Mouse (Mus musculus): Measurements from ENCODE around the gene Dnah1.
A peak's percentile ranks its signal among the peaks of the same experiment; 100 is the strongest.

Gene Dnah1

DNA sequence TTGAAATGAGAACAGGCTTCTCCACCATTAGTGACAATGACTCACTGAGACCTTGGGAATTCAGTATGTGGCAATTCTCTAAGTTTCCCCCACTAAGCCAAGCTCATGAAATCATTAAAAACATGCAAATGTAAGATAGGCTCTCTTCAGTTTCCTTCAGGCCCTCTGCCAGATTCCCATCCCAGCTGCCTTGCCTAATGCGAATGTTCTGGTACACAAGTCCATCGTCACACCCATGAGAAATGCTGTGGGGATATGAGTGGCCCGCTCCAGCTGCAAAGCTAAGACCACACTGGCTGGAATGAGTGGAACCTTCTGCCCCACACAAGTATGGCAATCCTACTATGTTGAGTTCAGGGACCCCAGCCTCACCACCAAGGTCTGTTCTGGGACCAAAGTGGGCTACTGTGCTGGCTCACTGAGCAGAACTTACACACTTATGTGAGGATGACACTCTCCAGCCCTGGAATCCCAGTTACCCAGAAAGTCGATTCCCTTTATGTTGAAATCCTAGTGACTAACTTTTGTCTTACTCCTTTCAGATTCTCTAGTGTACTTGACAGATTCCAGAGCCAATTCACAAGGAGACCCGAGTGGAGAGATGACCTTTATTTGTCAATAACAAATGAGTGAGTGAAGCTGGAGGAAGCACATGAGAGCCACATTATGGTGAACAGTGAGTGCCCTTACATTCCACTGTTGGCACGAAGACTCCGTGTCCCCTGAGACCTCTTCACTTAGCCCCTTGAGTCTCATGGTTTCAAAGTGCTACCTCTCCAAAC, 86.4 kb downstream of the Dnah1 start:
- no peak for DNase-seq (ENCODE audit: low read depth, low spot score)

DNA sequence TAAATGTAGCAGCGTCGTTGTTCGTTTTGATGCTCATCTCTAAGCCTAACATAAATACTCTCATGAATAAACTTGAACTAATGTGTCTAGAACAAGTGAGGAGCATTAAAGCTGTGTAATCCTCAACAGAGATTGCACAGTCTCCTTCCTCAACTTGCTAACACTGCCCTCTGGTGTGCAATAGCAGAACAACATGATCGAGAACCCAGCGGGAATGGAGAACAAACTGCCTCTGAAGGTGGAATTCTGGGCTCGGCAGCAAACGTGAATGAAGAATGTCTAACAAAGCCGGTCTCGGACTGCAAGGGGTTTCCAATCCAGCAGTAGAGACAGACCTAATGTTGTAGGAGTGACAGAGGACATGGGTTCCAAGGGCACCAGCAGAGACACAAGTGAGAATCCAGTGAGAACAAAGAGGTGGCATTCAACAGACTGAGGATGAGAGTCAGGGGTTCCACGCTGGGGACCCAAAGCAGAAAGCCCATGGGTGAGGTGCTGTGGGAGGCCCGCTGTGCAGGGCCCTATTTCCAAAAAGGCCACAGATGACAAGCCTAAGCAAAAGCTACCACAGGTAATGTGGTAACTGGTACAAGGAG, 89.6 kb downstream of the Dnah1 start:
- DNase-seq (ENCODE audit: low read depth, low spot score), result peak; percentile 71

- DNase-seq (ENCODE audit: low read depth, low spot score), result no peak
These were observed 90.4 kb downstream of the Dnah1 start for GRCm38 (mm10) chr14:31233070-31233995.

GRCm38 (mm10) chr14:31232404-31233069, 91.2 kb downstream of the Dnah1 start:
- DNase-seq (ENCODE audit: low read depth, low spot score), result no peak

DNA sequence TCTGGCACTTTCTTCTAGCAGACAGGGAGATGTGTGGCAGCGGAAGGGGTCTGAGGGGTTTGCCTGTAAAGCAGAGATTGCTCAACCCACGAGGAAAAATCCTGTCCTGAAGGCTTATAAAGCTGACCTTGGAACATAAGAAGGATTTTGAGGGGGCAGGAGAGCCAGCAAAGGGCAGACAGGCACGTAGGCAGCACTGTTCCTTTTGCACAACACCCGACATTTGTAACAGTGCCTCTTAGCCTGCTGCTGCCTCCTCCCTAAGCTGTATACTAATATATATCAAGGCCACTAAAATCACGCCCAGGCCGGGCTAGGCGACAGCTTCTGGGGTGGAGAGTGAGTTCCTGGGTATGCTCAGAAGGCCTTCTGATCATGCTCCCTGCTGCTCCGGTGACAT, 93.3 kb downstream of the Dnah1 start:
- no peak for DNase-seq (ENCODE audit: low read depth, low spot score)

GRCm38 (mm10) chr14:31228234-31228633, 95.5 kb downstream of the Dnah1 start:
- DNase-seq (ENCODE audit: low read depth, low spot score), result no peak

GRCm38 (mm10) chr14:31226978-31227377, 96.7 kb downstream of the Dnah1 start:
- no peak for DNase-seq (ENCODE audit: low read depth, low spot score)

GRCm38 (mm10) chr14:31217666-31218065, 106.0 kb downstream of the Dnah1 start, which contains the start of gene Sema3g:
TSS of gene Sema3g (plus strand) at chr14:31217860.
- DNase-seq (ENCODE audit: low read depth, low spot score), result no peak

DNA sequence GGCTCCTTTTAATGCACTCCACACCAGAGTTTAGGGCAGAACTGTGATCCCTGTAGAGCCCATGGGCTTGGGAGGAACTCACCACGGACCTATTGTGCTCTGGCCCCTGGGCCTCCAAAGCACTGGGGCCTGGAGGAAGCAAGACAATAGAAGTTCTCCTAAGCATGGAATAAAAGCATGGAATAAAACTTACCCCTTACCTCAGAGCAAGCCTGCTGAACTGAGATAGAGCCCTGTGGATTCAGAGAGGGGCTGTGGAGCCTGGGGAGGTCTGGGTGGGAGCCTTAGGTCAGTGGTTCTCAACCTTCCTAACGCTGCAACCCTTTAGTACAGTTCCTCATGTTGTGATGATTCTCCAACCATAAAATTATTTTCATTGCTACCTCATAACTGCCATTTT, 106.8 kb downstream of the Dnah1 start, which contains the start of gene Nisch:
TSS of gene Nisch (minus strand) at position 101 of the 400 bp plus-strand sequence.
- DNase-seq (ENCODE audit: low read depth, low spot score), result no peak

- DNase-seq (ENCODE audit: low read depth, low spot score), result peak; percentile 54
These were observed 108.3 kb downstream of the Dnah1 start for GRCm38 (mm10) chr14:31215157-31216002.

GRCm38 (mm10) chr14:31214684-31215083, 109.0 kb downstream of the Dnah1 start:
- DNase-seq (ENCODE audit: low read depth, low spot score), result no peak

DNA sequence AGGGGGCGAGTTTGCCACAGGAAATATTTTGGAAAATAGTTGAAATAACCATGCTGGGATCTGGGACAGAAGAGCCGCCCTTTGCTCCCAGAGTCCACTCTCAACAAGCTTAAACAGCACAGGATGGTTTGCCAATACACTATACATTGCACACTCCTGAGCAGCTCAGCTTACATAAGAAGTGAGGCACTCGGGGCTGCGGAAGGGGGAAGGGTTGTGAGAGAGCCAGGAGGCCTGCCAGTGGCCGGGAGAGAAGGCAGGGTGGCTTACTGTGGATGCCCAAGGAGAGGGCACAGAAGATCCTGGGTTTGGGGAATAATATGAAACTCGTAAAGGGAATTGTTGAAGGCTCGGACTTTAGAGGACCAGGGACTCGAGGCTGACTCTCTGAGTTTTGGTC, 109.8 kb downstream of the Dnah1 start:
- no peak for DNase-seq (ENCODE audit: low read depth, low spot score)

DNA sequence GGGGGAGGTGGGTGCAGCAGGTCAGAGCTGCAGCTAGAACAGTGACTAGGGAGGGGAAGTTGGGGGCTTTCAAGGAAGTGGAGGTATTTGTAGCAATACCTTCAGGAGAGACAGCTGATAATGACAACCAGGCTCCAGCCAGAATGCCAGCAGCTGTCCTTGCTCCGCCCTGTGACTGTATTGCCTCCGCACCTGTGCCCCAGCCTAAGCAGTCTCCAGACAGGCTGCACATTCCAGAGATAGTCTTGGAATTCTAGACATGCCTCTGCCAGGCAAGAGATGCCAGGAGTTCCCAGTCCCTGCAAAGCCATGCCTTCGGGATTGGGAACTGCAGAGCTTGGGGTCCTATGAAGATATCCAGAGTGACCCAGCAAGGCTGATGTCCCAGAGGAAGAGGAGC, 111.2 kb downstream of the Dnah1 start:
- no peak for DNase-seq (ENCODE audit: low read depth, low spot score)

DNA sequence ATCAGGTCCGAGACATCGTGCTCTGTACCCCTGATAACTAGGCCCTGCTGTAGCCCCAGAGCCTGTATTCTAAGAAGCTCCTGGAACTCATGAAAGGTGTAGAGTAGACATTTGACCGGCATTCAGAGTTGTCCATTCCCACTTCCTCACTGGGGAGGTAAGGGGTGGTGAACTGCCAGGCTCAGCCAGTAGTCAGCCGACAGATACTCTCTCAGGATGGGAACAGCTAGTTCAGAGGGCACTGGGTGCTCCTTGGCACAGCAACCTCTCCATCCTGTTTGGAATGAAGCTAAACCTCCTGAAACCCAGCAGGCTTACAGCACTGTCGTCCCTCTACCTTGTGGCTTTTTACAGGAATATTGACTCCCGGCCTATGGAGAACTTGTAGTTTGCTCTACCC, 111.8 kb downstream of the Dnah1 start:
- no peak for DNase-seq (ENCODE audit: low read depth, low spot score)
